Mouse (Mus musculus) midbrain, embryonic 14.5 days (tissue): ENCODE measurements around the gene Ncoa5. TPM values are rescaled to one million over a fixed set of nuclear protein-coding genes. Genes with fewer than 3 reads are reported as not detected.

Source experiments
- ATAC-seq: fragments of 200-750 bp; cut with Nextera tagmentation; 2 replicates; pipeline ENCODE4 v1.8.0; 2017; ENCODE audit warnings: moderate number of reproducible peaks, moderate library complexity; ENCODE audit not compliant: low FRiP score, low TSS enrichment
- DNase-seq: peaks from one replicate; pipeline ENCODE4 v3.0.0-alpha.2; 2015
- H3K27ac ChIP-seq: fragments of 300-500 bp; sonication (generic); replicated peaks from 2 replicates; pipeline ENCODE4 v1.5.1; 2014; ENCODE audit warnings: mild to moderate bottlenecking, low read depth, low read length, moderate library complexity
- H3K27me3 ChIP-seq: fragments of 300-500 bp; sonication (generic); 2 replicates; pipeline ENCODE4 v1.6.1; 2014; ENCODE audit warnings: low read length, control low read depth, mixed read lengths; ENCODE audit not compliant: control insufficient read depth, insufficient read depth
- H3K36me3 ChIP-seq: fragments of 300-500 bp; sonication (generic); 2 replicates; pipeline ENCODE4 v1.6.1; 2014; ENCODE audit warnings: low read length, control low read depth; ENCODE audit not compliant: control insufficient read depth, insufficient read depth
- H3K4me1 ChIP-seq: fragments of 300-500 bp; sonication (generic); 2 replicates; pipeline ENCODE4 v1.6.1; 2014; ENCODE audit warnings: mild to moderate bottlenecking, antibody characterized with exemption, low read length, control low read depth; ENCODE audit not compliant: control insufficient read depth, insufficient read depth
- H3K4me2 ChIP-seq: fragments of 300-500 bp; sonication (generic); 2 replicates; pipeline ENCODE4 v1.6.1; 2014; ENCODE audit warnings: mild to moderate bottlenecking, low read length, moderate library complexity
- H3K4me3 ChIP-seq: fragments of 300-500 bp; sonication (generic); replicated peaks from 2 replicates; pipeline ENCODE4 v1.5.1; 2014; ENCODE audit warnings: low read depth, low read length
- H3K9ac ChIP-seq: fragments of 300-500 bp; sonication (generic); replicated peaks from 2 replicates; pipeline ENCODE4 v1.6.1; 2014; ENCODE audit warnings: mild to moderate bottlenecking, low read length, moderate library complexity
- H3K9me3 ChIP-seq: fragments of 300-500 bp; sonication (generic); 2 replicates; pipeline ENCODE4 v1.6.1; 2016; ENCODE audit warnings: low read length, control low read depth, mixed read lengths; ENCODE audit not compliant: control insufficient read depth
- WGBS: fragments of 180-500 bp; shearing (Covaris S2); extraction: QIAGEN DNeasy Blood & Tissue Kit; methylation state at CpG from one replicate; pipeline ENCODE4 v1.1.7; 2014; 5-methylcytosine and 5-hydroxymethylcytosine counted together
- polyA plus RNA-seq: library from polyadenylated mRNA; unstranded; fragments of >200 nt; fragmentation: Nextera tagmentation; extraction: Ambion mirVana; gene quantifications from 2 replicates; pipeline ENCODE4 v1.2.1, GENCODE M21; 2014

The Ncoa5 gene
- polyA plus RNA-seq, 1 experiment from 2014 or later: 105 TPM

- ATAC-seq (no peak), DNase-seq (no peak)
- 76% methylated on average over 5 of the region's 5 CpGs for WGBS
- no peak overlapping the region for H3K4me3 ChIP-seq
- H3K9me3 ChIP-seq: no peaks in the 10 kb centered on the region
- H3K4me1 ChIP-seq: peaks cover 29% of the 10 kb centered on the region
- H3K36me3 ChIP-seq: no peaks in the 10 kb centered on the region
- H3K27me3 ChIP-seq: peaks cover 23% of the 10 kb centered on the region; the same call in 1 of the 2 replicates
- H3K4me2 ChIP-seq: no peak overlapping the region
- H3K27ac ChIP-seq: no peak overlapping the region
- no peak overlapping the region for H3K9ac ChIP-seq
These were observed 62.0 kb downstream of the Ncoa5 start for GRCm38 (mm10) chr2:164972646-164973045.

- under 1% methylated on average over 42 of the region's 42 CpGs for WGBS
- ATAC-seq (peak; percentile 49; the same call in 1 of the 2 replicates), DNase-seq (peak; percentile 86)
- no peaks in the 10 kb centered on the region for H3K9me3 ChIP-seq
- peak overlapping the region; percentile 71 for H3K4me2 ChIP-seq
- no peaks in the 10 kb centered on the region for H3K36me3 ChIP-seq
- H3K4me3 ChIP-seq: peak overlapping the region; percentile 59
- H3K4me1 ChIP-seq: peaks cover 44% of the 10 kb centered on the region
- peak overlapping the region; percentile 74 for H3K9ac ChIP-seq
- H3K27ac ChIP-seq: peak overlapping the region; percentile 41; the same call in 1 of the 2 replicates
- H3K27me3 ChIP-seq: peaks cover 28% of the 10 kb centered on the region; the same call in 1 of the 2 replicates
These were observed 64.0 kb downstream of the Ncoa5 start for GRCm38 (mm10) chr2:164970631-164971196.

GRCm38 (mm10) chr2:164969348-164969781 is 65.3 kb downstream of the Ncoa5 start:
- peak overlapping the region; percentile 59 for H3K4me3 ChIP-seq
- peak overlapping the region; percentile 94 for H3K27ac ChIP-seq
- peak overlapping the region; percentile 74 for H3K9ac ChIP-seq
- peaks cover 28% of the 10 kb centered on the region; the same call in 1 of the 2 replicates for H3K27me3 ChIP-seq
- ATAC-seq (no peak), DNase-seq (peak; percentile 48)
- no peaks in the 10 kb centered on the region for H3K9me3 ChIP-seq
- H3K36me3 ChIP-seq: no peaks in the 10 kb centered on the region
- peaks cover 57% of the 10 kb centered on the region for H3K4me1 ChIP-seq
- 2% methylated on average over 21 of the region's 21 CpGs for WGBS
- peak overlapping the region; percentile 71 for H3K4me2 ChIP-seq

- no peaks in the 10 kb centered on the region for H3K9me3 ChIP-seq
- H3K4me2 ChIP-seq: peak overlapping the region; percentile 71
- H3K4me1 ChIP-seq: peaks cover 65% of the 10 kb centered on the region
- peaks cover 28% of the 10 kb centered on the region; the same call in 1 of the 2 replicates for H3K27me3 ChIP-seq
- H3K9ac ChIP-seq: peak overlapping the region; percentile 74
- under 1% methylated on average over 29 of the region's 29 CpGs for WGBS
- peak overlapping the region; percentile 94 for H3K27ac ChIP-seq
- ATAC-seq (peak; percentile 34; the same call in 1 of the 2 replicates), DNase-seq (peak; percentile 80)
- H3K36me3 ChIP-seq: no peaks in the 10 kb centered on the region
- H3K4me3 ChIP-seq: peak overlapping the region; percentile 59
These were observed 66.2 kb downstream of the Ncoa5 start for GRCm38 (mm10) chr2:164968451-164968851.

- under 1% methylated on average over 60 of the region's 65 CpGs for WGBS
- Histone ChIP-seq H3K9ac (peak overlapping the region; percentile 74), H3K9me3 (no peaks in the 10 kb centered on the region), H3K27me3 (peaks cover 28% of the 10 kb centered on the region; the same call in 1 of the 2 replicates), H3K4me3 (peak overlapping the region; percentile 59), H3K36me3 (no peaks in the 10 kb centered on the region), H3K27ac (peak overlapping the region; percentile 94), H3K4me1 (peaks cover 69% of the 10 kb centered on the region), H3K4me2 (peak overlapping the region; percentile 71)
- peak; percentile 89 for DNase-seq
- peak; percentile 59; the same call in 1 of the 2 replicates for ATAC-seq
These were observed 66.8 kb downstream of the Ncoa5 start for GRCm38 (mm10) chr2:164967761-164968440.

GRCm38 (mm10) chr2:164967193-164967592 is 67.5 kb downstream of the Ncoa5 start:
- no peak overlapping the region; the same call in 1 of the 2 replicates for H3K9ac ChIP-seq
- peak overlapping the region; percentile 71 for H3K4me2 ChIP-seq
- H3K27ac ChIP-seq: peak overlapping the region; percentile 94
- 4% methylated on average over 6 of the region's 6 CpGs for WGBS
- no peak for ATAC-seq
- peak; percentile 46 for DNase-seq
- no peaks in the 10 kb centered on the region for H3K9me3 ChIP-seq
- no peaks in the 10 kb centered on the region for H3K36me3 ChIP-seq
- peak overlapping the region; percentile 59; the same call in 1 of the 2 replicates for H3K4me3 ChIP-seq
- peaks cover 27% of the 10 kb centered on the region; the same call in 1 of the 2 replicates for H3K27me3 ChIP-seq
- peaks cover 72% of the 10 kb centered on the region for H3K4me1 ChIP-seq

- Histone ChIP-seq H3K4me1 (peaks cover 69% of the 10 kb centered on the region), H3K36me3 (no peaks in the 10 kb centered on the region), H3K27ac (no peak overlapping the region), H3K27me3 (peaks cover 21% of the 10 kb centered on the region; the same call in 1 of the 2 replicates), H3K4me2 (no peak overlapping the region), H3K9ac (no peak overlapping the region), H3K4me3 (no peak overlapping the region), H3K9me3 (no peaks in the 10 kb centered on the region)
- ATAC-seq (no peak), DNase-seq (peak; percentile 69)
- 22% methylated on average over 8 of the region's 8 CpGs for WGBS
These were observed 68.3 kb downstream of the Ncoa5 start for GRCm38 (mm10) chr2:164966381-164966780.

GRCm38 (mm10) chr2:164964981-164965380 is 69.7 kb downstream of the Ncoa5 start:
- Histone ChIP-seq H3K27ac (peak overlapping the region; percentile 91), H3K36me3 (no peaks in the 10 kb centered on the region), H3K4me1 (peaks cover 56% of the 10 kb centered on the region), H3K9me3 (no peaks in the 10 kb centered on the region), H3K9ac (no peak overlapping the region; the same call in 1 of the 2 replicates), H3K27me3 (peaks cover 21% of the 10 kb centered on the region; the same call in 1 of the 2 replicates), H3K4me3 (peak overlapping the region; percentile 10; the same call in 1 of the 2 replicates), H3K4me2 (peak overlapping the region; percentile 49)
- WGBS: 92% methylated on average over 1 of the region's 1 CpGs
- ATAC-seq (no peak), DNase-seq (no peak)
